Mouse (Mus musculus) cerebellum, adult 2 months (tissue): ENCODE results near the gene Clic1. TPM values are rescaled to one million over a fixed set of nuclear protein-coding genes. Genes with fewer than 3 reads are reported as not detected.
"Not testable (repeated sequence)": the region's sequence is repeated elsewhere in the genome, so short reads cannot be mapped to it uniquely, and the experiment has no call there.

Experiments
- DNase-seq, 2 experiments: peaks; one replicate each; pipeline ENCODE4 v3.0.0; 2021
- H3K27ac ChIP-seq: fragments of 200-500 bp; 2 replicates; pipeline ENCODE4 v1.5.1; 2012; ENCODE audit warnings: low read length, control low read depth, inconsistent platforms; ENCODE audit not compliant: insufficient read depth
- H3K27me3 ChIP-seq: fragments of 200-500 bp; 2 replicates; pipeline ENCODE4 v1.6.1; 2012; ENCODE audit warnings: inconsistent platforms, mild to moderate bottlenecking, low read length, moderate library complexity; ENCODE audit not compliant: control insufficient read depth, insufficient read depth
- H3K4me1 ChIP-seq: fragments of 200-500 bp; 2 replicates; pipeline ENCODE4 v1.6.1; 2011; ENCODE audit warnings: low read length; ENCODE audit not compliant: control insufficient read depth, insufficient read depth
- H3K4me3 ChIP-seq: fragments of 200-500 bp; replicated peaks from 2 replicates; pipeline ENCODE3; 2011; ENCODE audit warnings: mild to moderate bottlenecking, low read depth, low read length, control low read depth; ENCODE audit not compliant: insufficient read depth
- CTCF ChIP-seq: fragments of 200-500 bp; IDR thresholded peaks from 2 replicates; pipeline ENCODE4 v1.5.1; 2011; ENCODE audit warnings: low read depth, mild to moderate bottlenecking, control low read depth, low read length, moderate library complexity, borderline replicate concordance; ENCODE audit not compliant: insufficient read depth
- POLR2A ChIP-seq: fragments of 200-500 bp; IDR thresholded peaks from 2 replicates; pipeline ENCODE4 v1.6.1; 2011; ENCODE audit warnings: low read length, control low read depth, borderline replicate concordance; ENCODE audit not compliant: insufficient read depth
- WGBS: fragments of 180-500 bp; shearing (Covaris S2); methylation state at CpG from one replicate; pipeline ENCODE4 v1.1.7; 2018; 5-methylcytosine and 5-hydroxymethylcytosine counted together
- polyA plus RNA-seq: library from polyadenylated mRNA; depleted of rRNA; stranded (reverse); fragments of >200 nt; gene quantifications from 2 replicates; pipeline ENCODE4 v1.2.3, GENCODE M21; 2012; rRNA removed

Gene Clic1
- polyA plus RNA-seq, result 41.2 and 42.9 TPM in 2 replicates

GRCm38 (mm10) chr17:35049561-35050016 lies at the start of gene Clic1:
Gene Clic1 (plus strand): TSS chr17:35049966.
- WGBS, result 20% methylated on average over 11 of the region's 11 CpGs
- TF ChIP-seq CTCF, result no peak
- no peak for TF ChIP-seq POLR2A
- Histone ChIP-seq H3K4me3 (peak within 1 kb of the TSS; percentile 81), H3K27ac (peak within 1 kb of the TSS; percentile 12; the same call in 1 of the 2 replicates), H3K4me1 (peaks cover 12% of the 10 kb centered on the region), H3K27me3 (no peaks in the 10 kb centered on the region)
- no peak for DNase-seq

GRCm38 (mm10) chr17:35000717-35001451 lies 48.9 kb upstream of the Clic1 start, which contains the start of gene Vars:
Gene Vars (plus strand): TSS chr17:35000987.
- TF ChIP-seq POLR2A (peak; percentile 52), CTCF (no peak)
- Histone ChIP-seq H3K4me1 (peaks cover 6% of the 10 kb centered on the region), H3K27me3 (no peaks in the 10 kb centered on the region), H3K4me3 (peak within 1 kb of the TSS; percentile 61), H3K27ac (peak within 1 kb of the TSS; percentile 99)
- peak; percentile 84 to 88 for DNase-seq
- under 1% methylated on average over 83 of the region's 83 CpGs for WGBS

DNA sequence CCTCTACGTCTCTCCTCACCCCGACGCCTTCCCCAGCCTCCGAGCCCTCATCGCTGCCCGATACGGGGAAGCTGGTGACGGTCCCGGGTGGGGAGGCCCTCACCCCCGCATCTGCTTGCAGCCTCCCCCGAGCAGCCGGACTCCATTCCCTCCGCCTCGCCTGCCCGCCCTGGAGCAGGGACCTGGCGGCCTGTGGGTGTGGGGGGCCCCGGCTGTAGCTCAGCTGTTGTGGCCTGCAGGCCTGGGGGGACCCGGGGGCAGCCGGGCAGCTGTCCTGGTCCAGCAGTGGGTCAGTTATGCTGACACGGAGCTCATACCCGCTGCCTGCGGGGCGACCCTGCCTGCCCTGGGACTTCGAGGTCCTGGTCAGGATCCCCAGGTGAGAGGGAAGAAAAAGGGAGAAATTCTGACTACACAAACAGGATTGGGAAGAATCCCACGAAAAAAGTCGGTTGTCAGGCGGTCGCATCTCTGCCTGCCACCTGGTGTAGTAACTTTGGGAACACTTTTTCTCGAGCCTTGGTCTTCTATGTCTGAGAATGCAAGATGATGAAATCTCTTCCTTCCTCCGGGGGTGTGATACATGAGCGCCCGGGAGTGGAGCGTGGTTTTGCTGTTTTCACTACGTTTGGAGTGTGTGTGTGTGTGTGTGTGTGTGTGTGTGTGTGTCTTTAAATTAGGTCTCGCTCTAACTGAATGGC lies 48.2 kb upstream of the Clic1 start:
- TF ChIP-seq POLR2A (no peak), CTCF (no peak)
- WGBS, result under 1% methylated on average over 35 of the region's 35 CpGs
- H3K27ac ChIP-seq, result peak overlapping the region; percentile 99
- peak overlapping the region; percentile 61 for H3K4me3 ChIP-seq
- peaks cover 6% of the 10 kb centered on the region for H3K4me1 ChIP-seq
- H3K27me3 ChIP-seq, result no peaks in the 10 kb centered on the region
- DNase-seq, result peak; percentile 31 to 41

DNA sequence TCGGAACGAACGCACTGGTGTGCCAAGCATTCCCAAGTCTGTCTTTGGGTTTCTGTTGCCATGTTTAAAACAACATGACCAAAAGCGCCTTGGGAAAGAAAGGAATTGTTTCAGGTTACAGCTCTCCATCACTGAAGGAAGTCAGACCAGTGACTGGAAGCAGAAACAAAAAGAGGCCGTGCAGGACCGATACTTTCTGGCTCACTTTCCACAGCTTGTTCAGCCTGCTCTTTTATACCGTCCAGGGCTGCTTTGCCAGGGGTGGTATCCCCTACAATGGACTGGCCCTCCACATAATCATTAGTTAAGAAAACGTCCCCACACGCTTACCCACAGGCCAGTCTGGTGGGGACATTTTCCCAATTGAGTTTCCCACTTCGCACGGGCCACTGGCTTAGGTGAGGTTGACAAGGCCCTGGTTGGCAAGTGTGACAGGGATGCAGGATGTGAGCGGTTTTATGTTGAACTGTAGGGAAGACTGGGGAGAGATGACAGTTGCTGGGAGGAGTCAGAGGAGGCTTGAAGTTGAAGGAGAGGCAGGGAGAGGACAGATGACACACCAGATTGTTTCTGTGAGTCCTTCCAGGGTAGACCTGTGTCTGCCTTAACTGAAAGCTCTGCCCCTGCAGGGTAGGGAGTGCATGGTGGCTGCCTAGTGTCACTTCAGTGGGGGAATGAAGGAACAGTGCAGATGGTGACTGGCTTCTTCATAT lies 47.5 kb upstream of the Clic1 start:
- Histone ChIP-seq H3K4me1 (peaks cover 6% of the 10 kb centered on the region), H3K4me3 (peak overlapping the region; percentile 61), H3K27me3 (no peaks in the 10 kb centered on the region), H3K27ac (peak overlapping the region; percentile 53)
- DNase-seq, result peak; percentile 39 to 42
- WGBS, result 3% methylated on average over 12 of the region's 12 CpGs
- TF ChIP-seq POLR2A (peak; percentile 13; the same call in 1 of the 2 replicates), CTCF (no peak)

GRCm38 (mm10) chr17:35003022-35003838 lies 46.5 kb upstream of the Clic1 start:
- no peaks in the 10 kb centered on the region for H3K27me3 ChIP-seq
- WGBS, result 59% methylated on average over 9 of the region's 9 CpGs
- no peak overlapping the region for H3K4me3 ChIP-seq
- peaks cover 6% of the 10 kb centered on the region for H3K4me1 ChIP-seq
- H3K27ac ChIP-seq, result no peak overlapping the region
- no peak for TF ChIP-seq POLR2A
- no peak for TF ChIP-seq CTCF
- no peak for DNase-seq

GRCm38 (mm10) chr17:35004075-35004717 lies 45.6 kb upstream of the Clic1 start:
- Histone ChIP-seq H3K27ac (no peak overlapping the region), H3K4me3 (no peak overlapping the region), H3K4me1 (peaks cover 9% of the 10 kb centered on the region), H3K27me3 (no peaks in the 10 kb centered on the region)
- DNase-seq, result no peak
- TF ChIP-seq POLR2A (no peak), CTCF (no peak)
- WGBS, result 95% methylated on average over 17 of the region's 17 CpGs

GRCm38 (mm10) chr17:35005158-35005557 lies 44.6 kb upstream of the Clic1 start:
- no peak for DNase-seq
- TF ChIP-seq POLR2A (no peak), CTCF (no peak)
- 81% methylated on average over 10 of the region's 10 CpGs for WGBS
- Histone ChIP-seq H3K27ac (no peak overlapping the region), H3K4me3 (no peak overlapping the region), H3K27me3 (no peaks in the 10 kb centered on the region), H3K4me1 (peaks cover 12% of the 10 kb centered on the region)

- 90% methylated on average over 4 of the region's 5 CpGs for WGBS
- not testable (repeated sequence) for H3K4me3 ChIP-seq, H3K27ac ChIP-seq, H3K27me3 ChIP-seq, DNase-seq
- peaks cover 20% of the 10 kb centered on the region for H3K4me1 ChIP-seq
Measured at GRCm38 (mm10) chr17:35005902-35006301, 43.9 kb upstream of the Clic1 start.
